Mouse (Mus musculus): Measurements from ENCODE around the gene Calhm5.

DNA sequence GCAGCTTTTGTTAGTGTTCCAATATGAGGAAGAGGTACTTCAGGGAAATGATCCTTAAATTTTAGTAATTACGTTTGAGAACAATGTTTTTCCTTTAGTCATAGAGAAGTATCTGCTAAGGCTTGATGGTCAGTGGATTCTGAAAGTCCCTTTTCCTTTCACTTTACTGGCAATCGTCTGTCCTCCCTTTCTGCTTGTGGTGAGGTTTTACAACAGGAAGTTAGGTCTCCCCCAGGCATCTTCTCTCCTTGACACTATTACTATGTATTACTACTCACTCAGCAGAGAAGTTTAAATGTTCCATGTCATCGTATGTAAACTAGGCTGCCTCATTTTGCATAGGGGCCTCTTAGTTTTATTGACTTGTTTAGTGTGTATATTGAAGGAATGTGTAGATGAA lies 6.8 kb downstream of the Calhm5 start:
- TF ChIP-seq CTCF (IDR thresholded peaks at IDR 0.05; ENCODE audit: control insufficient read depth, insufficient read depth, insufficient read length), result no peak
- TF ChIP-seq MAX (IDR thresholded peaks at IDR 0.05), result no peak
- TF ChIP-seq USF1 (IDR thresholded peaks at IDR 0.05; ENCODE audit: low read depth), result no peak
- TF ChIP-seq CEBPB (IDR thresholded peaks at IDR 0.05; ENCODE audit: low read depth), result no peak
- TF ChIP-seq MYOG (IDR thresholded peaks at IDR 0.05; ENCODE audit: control insufficient read depth, extremely low read depth, insufficient read length), result no peak
- no peak for TF ChIP-seq MYOD1 (IDR thresholded peaks at IDR 0.05; ENCODE audit: control insufficient read depth, insufficient read length, low read depth)
- no peak for TF ChIP-seq FOSL1 (IDR thresholded peaks at IDR 0.05; ENCODE audit: insufficient read depth, low read length, poor library complexity, severe bottlenecking)
